ENCODE assay signal across 24 mouse cellular contexts in genomic region chr4:77251188-77251587, GRCm38 (mm10).
DNase-seq lines count a peak whose midpoint lies in the region; ATAC-seq and TF ChIP-seq lines count a peak whose summit lies in the region.
"Had no signal": no experiment of that assay in that cellular context is flagged by ENCODE, and none has a peak within 500 bp of the region (broad histone marks: within the 10 kb centered on the region; RNA-seq: fewer than 3 reads in every experiment).

No protein-coding gene starts in this region.

- no peaks in the 10 kb centered on the region for H3K4me1 ChIP-seq in hindbrain, embryonic 16.5 days (ENCODE audit: control insufficient read depth, insufficient read depth, low read depth, low read length)
- H3K4me1 ChIP-seq in hindbrain, embryonic 13.5 days (replicated peaks), result 0 out of 2 replicates have a peak, but pooled peaks cover 4% of the 10 kb centered on the region
- H3K4me1 ChIP-seq in midbrain, postnatal 0 days (ENCODE audit: insufficient read depth, low read length), result no peaks in the 10 kb centered on the region
- no peaks in the 10 kb centered on the region for H3K4me1 ChIP-seq in midbrain, embryonic 11.5 days (ENCODE audit: control insufficient read depth, insufficient read depth, low read length)
- peaks cover 3% of the 10 kb centered on the region; the same call in 1 of the 2 replicates for H3K4me1 ChIP-seq in neural tube, embryonic 15.5 days
- H3K4me1 ChIP-seq: embryonic facial prominence, embryonic 10.5 days; embryonic facial prominence, embryonic 12.5 days; forebrain, embryonic 13.5 days; forebrain, embryonic 15.5 days had no signal

- no peaks in the 10 kb centered on the region for H3K27me3 ChIP-seq in hindbrain, embryonic 16.5 days (replicated peaks; ENCODE audit: control insufficient read depth, insufficient read depth, low read length)
- no peaks in the 10 kb centered on the region for H3K27me3 ChIP-seq in hindbrain, embryonic 13.5 days
- H3K27me3 ChIP-seq in midbrain, postnatal 0 days (ENCODE audit: insufficient read depth, low read length), result no peaks in the 10 kb centered on the region
- H3K27me3 ChIP-seq in midbrain, embryonic 11.5 days (ENCODE audit: control insufficient read depth, insufficient read depth, low read length), result no peaks in the 10 kb centered on the region
- no peaks in the 10 kb centered on the region for H3K27me3 ChIP-seq in neural tube, embryonic 15.5 days (replicated peaks)
- H3K27me3 ChIP-seq: CH12.LX; embryonic facial prominence, embryonic 12.5 days; forebrain, embryonic 13.5 days; forebrain, embryonic 15.5 days; Patski had no signal

- WGBS in hindbrain, embryonic 16.5 days, result 56% methylated on average over 4 of the region's 4 CpGs
- WGBS in hindbrain, embryonic 13.5 days, result 55% methylated on average over 4 of the region's 4 CpGs
- whole genome bisulfite sequencing in midbrain, postnatal 0 days, result 68% methylated on average over 4 of the region's 4 CpGs
- 77% methylated on average over 4 of the region's 4 CpGs for WGBS in midbrain, embryonic 11.5 days
- 36% methylated on average over 4 of the region's 4 CpGs for WGBS in neural tube, embryonic 15.5 days

- no peak for TF ChIP-seq CTCF in midbrain, postnatal 0 days (IDR thresholded peaks at IDR 0.05)

- no peak overlapping the region for H3K9ac ChIP-seq in hindbrain, embryonic 16.5 days (ENCODE audit: low read depth, low read length)
- no peak overlapping the region for H3K9ac ChIP-seq in hindbrain, embryonic 13.5 days
- no peak overlapping the region for H3K9ac ChIP-seq in midbrain, postnatal 0 days (replicated peaks; ENCODE audit: low read length, poor library complexity, severe bottlenecking)
- no peak overlapping the region for H3K9ac ChIP-seq in midbrain, embryonic 11.5 days (ENCODE audit: low read length)
- H3K9ac ChIP-seq in neural tube, embryonic 15.5 days (replicated peaks), result no peak overlapping the region
- H3K9ac ChIP-seq: embryonic facial prominence, embryonic 12.5 days; forebrain, embryonic 13.5 days; forebrain, embryonic 15.5 days had no signal

- DNase-seq in midbrain, postnatal 0 days (ENCODE audit: low spot score), result peak; percentile 15
- DNase-seq in midbrain, embryonic 11.5 days (ENCODE audit: low spot score, missing footprints), result no peak
- peak; percentile 10 for DNase-seq in brain, adult 2 months (ENCODE audit: low read depth, low spot score)
- no peak for DNase-seq in cerebellum, adult 11 months
- DNase-seq: adrenal gland, adult 8-10 months; adrenal gland, postnatal 14 days; adrenal gland, postnatal 36 days; B cell, adult 2 months; cerebellum, adult 11-12 months; cerebellum, adult 2 months; cerebellum, adult 9-10 months; cerebellum, postnatal 25 days had no signal

- H3K4me2 ChIP-seq in hindbrain, embryonic 16.5 days (ENCODE audit: low read length), result no peak overlapping the region
- H3K4me2 ChIP-seq in hindbrain, embryonic 13.5 days, result no peak overlapping the region
- H3K4me2 ChIP-seq in midbrain, postnatal 0 days (ENCODE audit: low read depth, low read length, poor library complexity, severe bottlenecking), result no peak overlapping the region
- H3K4me2 ChIP-seq in midbrain, embryonic 11.5 days, result no peak overlapping the region
- no peak overlapping the region for H3K4me2 ChIP-seq in neural tube, embryonic 15.5 days
- H3K4me2 ChIP-seq: embryonic facial prominence, embryonic 12.5 days; forebrain, embryonic 13.5 days; forebrain, embryonic 15.5 days had no signal

- H3K27ac ChIP-seq in hindbrain, embryonic 16.5 days (ENCODE audit: low read depth, low read length), result no peak overlapping the region
- no peak overlapping the region for H3K27ac ChIP-seq in hindbrain, embryonic 13.5 days
- H3K27ac ChIP-seq in midbrain, postnatal 0 days (ENCODE audit: low read depth, low read length), result no peak overlapping the region
- H3K27ac ChIP-seq in midbrain, embryonic 11.5 days (ENCODE audit: low read depth, low read length), result no peak overlapping the region
- H3K27ac ChIP-seq in neural tube, embryonic 15.5 days (replicated peaks), result no peak overlapping the region
- H3K27ac ChIP-seq: embryonic facial prominence, embryonic 10.5 days; embryonic facial prominence, embryonic 12.5 days; forebrain, embryonic 13.5 days; forebrain, embryonic 15.5 days had no signal

- no peak overlapping the region for H3K4me3 ChIP-seq in hindbrain, embryonic 16.5 days (ENCODE audit: low read length)
- no peak overlapping the region for H3K4me3 ChIP-seq in hindbrain, embryonic 13.5 days
- no peak overlapping the region for H3K4me3 ChIP-seq in midbrain, postnatal 0 days (ENCODE audit: low read depth, low read length)
- H3K4me3 ChIP-seq in midbrain, embryonic 11.5 days (ENCODE audit: low read depth, low read length), result no peak overlapping the region
- H3K4me3 ChIP-seq in neural tube, embryonic 15.5 days (replicated peaks), result no peak overlapping the region
- H3K4me3 ChIP-seq: embryonic facial prominence, embryonic 10.5 days; embryonic facial prominence, embryonic 12.5 days; forebrain, embryonic 13.5 days; forebrain, embryonic 15.5 days had no signal

- ATAC-seq in hindbrain, embryonic 16.5 days, result 0 out of 2 replicates have a peak, but pooled peaks have one; percentile 37
- ATAC-seq in hindbrain, embryonic 13.5 days (ENCODE audit: low FRiP score), result no peak
- no peak for ATAC-seq in midbrain, postnatal 0 days (ENCODE audit: low FRiP score)
- no peak for ATAC-seq in midbrain, embryonic 11.5 days (ENCODE audit: low FRiP score)
- peak; percentile 55; the same call in 1 of the 2 replicates for ATAC-seq in neural tube, embryonic 15.5 days (ENCODE audit: low FRiP score)
- ATAC-seq: activated CD4-positive, CD25-positive, alpha-beta regulatory T cell, adult 4 months; CD4-positive, CD25-positive, alpha-beta regulatory T cell, adult 4 months; forebrain, embryonic 13.5 days; forebrain, embryonic 15.5 days; Patski had no signal

- no peaks in the 10 kb centered on the region for H3K36me3 ChIP-seq in hindbrain, embryonic 16.5 days (ENCODE audit: control insufficient read depth, insufficient read depth, low read length)
- no peaks in the 10 kb centered on the region for H3K36me3 ChIP-seq in hindbrain, embryonic 13.5 days
- H3K36me3 ChIP-seq in midbrain, postnatal 0 days (ENCODE audit: insufficient read depth, low read length), result no peaks in the 10 kb centered on the region
- no peaks in the 10 kb centered on the region for H3K36me3 ChIP-seq in midbrain, embryonic 11.5 days (ENCODE audit: control insufficient read depth, insufficient read depth, low read length)
- H3K36me3 ChIP-seq in neural tube, embryonic 15.5 days, result no peaks in the 10 kb centered on the region
- H3K36me3 ChIP-seq: embryonic facial prominence, embryonic 10.5 days; embryonic facial prominence, embryonic 12.5 days; forebrain, embryonic 15.5 days; G1E had no signal

- H3K9me3 ChIP-seq in hindbrain, embryonic 16.5 days (ENCODE audit: control insufficient read depth, low read length), result no peaks in the 10 kb centered on the region
- H3K9me3 ChIP-seq in hindbrain, embryonic 13.5 days, result no peaks in the 10 kb centered on the region
- H3K9me3 ChIP-seq in midbrain, postnatal 0 days (ENCODE audit: low read length), result no peaks in the 10 kb centered on the region
- H3K9me3 ChIP-seq in midbrain, embryonic 11.5 days (ENCODE audit: control insufficient read depth, low read length), result no peaks in the 10 kb centered on the region
- no peaks in the 10 kb centered on the region for H3K9me3 ChIP-seq in neural tube, embryonic 15.5 days (replicated peaks)
- H3K9me3 ChIP-seq: embryonic facial prominence, embryonic 10.5 days; embryonic facial prominence, embryonic 12.5 days; forebrain, embryonic 13.5 days; forebrain, embryonic 15.5 days; G1E had no signal

Comparison
In these comparisons a context has a peak if more than half of its experiments do, and no peak if none do; other contexts are left out.
1. ATAC-seq: peak in hindbrain, embryonic 16.5 days (single experiment) and neural tube, embryonic 15.5 days (single experiment); none in hindbrain, embryonic 13.5 days (single experiment), midbrain, postnatal 0 days (single experiment) and midbrain, embryonic 11.5 days (single experiment).
2. DNase-seq: peak in midbrain, postnatal 0 days (single experiment) and brain, adult 2 months (single experiment); none in midbrain, embryonic 11.5 days (single experiment) and cerebellum, adult 11 months (single experiment).